Mouse (Mus musculus) forelimb bud, embryonic 11.5 days (tissue): ENCODE measurements around the gene Plod1.

Experiments used
- DNase-seq: peaks from one replicate; pipeline ENCODE4 v3.0.0-alpha.2; 2012; ENCODE audit warnings: low read depth, low spot score

The Plod1 gene

GRCm38 (mm10) chr4:147938148-147939096 is 1.9 kb upstream of the Plod1 start:
- DNase-seq: peak; percentile 58

GRCm38 (mm10) chr4:147937486-147937885 is 919 bp upstream of the Plod1 start:
- no peak for DNase-seq

- DNase-seq: no peak
These were observed 454 bp upstream of the Plod1 start for GRCm38 (mm10) chr4:147937021-147937420.

GRCm38 (mm10) chr4:147935904-147936303 is 663 bp downstream of the Plod1 start:
- DNase-seq: peak; percentile 23

- DNase-seq: no peak
These were observed 2.0 kb downstream of the Plod1 start for GRCm38 (mm10) chr4:147934611-147935010.

- no peak for DNase-seq
These were observed 2.4 kb downstream of the Plod1 start for GRCm38 (mm10) chr4:147934134-147934533.

GRCm38 (mm10) chr4:147930946-147931345 is 5.6 kb downstream of the Plod1 start:
- DNase-seq: no peak

- DNase-seq: no peak
These were observed 8.0 kb downstream of the Plod1 start for GRCm38 (mm10) chr4:147928540-147928939.

GRCm38 (mm10) chr4:147928136-147928535 is 8.4 kb downstream of the Plod1 start:
- no peak for DNase-seq

- no peak for DNase-seq
These were observed 8.9 kb downstream of the Plod1 start for GRCm38 (mm10) chr4:147927705-147928104.

- DNase-seq: no peak
These were observed 14.2 kb downstream of the Plod1 start for GRCm38 (mm10) chr4:147922341-147922740.

- DNase-seq: no peak
These were observed 15.6 kb downstream of the Plod1 start for GRCm38 (mm10) chr4:147920973-147921372.

- peak; percentile 48 for DNase-seq
These were observed 18.0 kb downstream of the Plod1 start for GRCm38 (mm10) chr4:147918459-147919121.

GRCm38 (mm10) chr4:147909486-147909885 is 27.1 kb downstream of the Plod1 start:
- DNase-seq: no peak

GRCm38 (mm10) chr4:147906230-147906629 is 30.3 kb downstream of the Plod1 start:
- no peak for DNase-seq

GRCm38 (mm10) chr4:147905090-147905659 is 31.4 kb downstream of the Plod1 start:
- DNase-seq: no peak

- DNase-seq: peak; percentile 90
These were observed 32.1 kb downstream of the Plod1 start, which contains the start of gene Mfn2 for GRCm38 (mm10) chr4:147904313-147905089. Mfn2 (minus strand) TSS chr4:147904704.

GRCm38 (mm10) chr4:147903601-147904000 is 33.0 kb downstream of the Plod1 start:
- no peak for DNase-seq

- DNase-seq: no peak
These were observed 33.6 kb downstream of the Plod1 start for GRCm38 (mm10) chr4:147902906-147903500.

- no peak for DNase-seq
These were observed 36.1 kb downstream of the Plod1 start for GRCm38 (mm10) chr4:147900452-147900851.

GRCm38 (mm10) chr4:147897348-147897747 is 39.2 kb downstream of the Plod1 start:
- no peak for DNase-seq
